Mouse (Mus musculus): ENCODE results near the gene Nrxn1. TPM values are rescaled to one million over a fixed set of nuclear protein-coding genes. Genes with fewer than 3 reads are reported as not detected.

Gene Nrxn1
- polyA plus RNA-seq, 2 experiments: 6.3 to 12.2 TPM

- H3K36me3 ChIP-seq (ENCODE audit: control insufficient read depth, insufficient read depth, low read length): no peaks in the 10 kb centered on the region
- ATAC-seq (ENCODE audit: low FRiP score, low read depth): no peak
- H3K4me1 ChIP-seq (ENCODE audit: control insufficient read depth, insufficient read depth, low read length): no peaks in the 10 kb centered on the region
- TF ChIP-seq POLR2A (IDR thresholded peaks at IDR 0.05; ENCODE audit: borderline replicate concordance, extremely low read depth, insufficient read depth, insufficient read length): no peak
- no peak for DNase-seq (ENCODE audit: low spot score)
- H3K9ac ChIP-seq (ENCODE audit: low read depth, low read length, severe bottlenecking): no peak overlapping the region
- 98% methylated on average over 1 of the region's 1 CpGs for WGBS
- no peak overlapping the region for H3K4me2 ChIP-seq (replicated peaks; ENCODE audit: low read depth, low read length, severe bottlenecking)
- H3K27ac ChIP-seq (replicated peaks; ENCODE audit: low read depth, low read length): no peak overlapping the region
- no peaks in the 10 kb centered on the region for H3K27me3 ChIP-seq (ENCODE audit: control insufficient read depth, insufficient read depth, low read length)
- no peak overlapping the region for H3K4me3 ChIP-seq (replicated peaks; ENCODE audit: low read length)
- no peaks in the 10 kb centered on the region for H3K9me3 ChIP-seq (ENCODE audit: control insufficient read depth, low read length)
These were observed 1081.1 kb downstream of the Nrxn1 start for GRCm38 (mm10) chr17:90011761-90012160.

DNA sequence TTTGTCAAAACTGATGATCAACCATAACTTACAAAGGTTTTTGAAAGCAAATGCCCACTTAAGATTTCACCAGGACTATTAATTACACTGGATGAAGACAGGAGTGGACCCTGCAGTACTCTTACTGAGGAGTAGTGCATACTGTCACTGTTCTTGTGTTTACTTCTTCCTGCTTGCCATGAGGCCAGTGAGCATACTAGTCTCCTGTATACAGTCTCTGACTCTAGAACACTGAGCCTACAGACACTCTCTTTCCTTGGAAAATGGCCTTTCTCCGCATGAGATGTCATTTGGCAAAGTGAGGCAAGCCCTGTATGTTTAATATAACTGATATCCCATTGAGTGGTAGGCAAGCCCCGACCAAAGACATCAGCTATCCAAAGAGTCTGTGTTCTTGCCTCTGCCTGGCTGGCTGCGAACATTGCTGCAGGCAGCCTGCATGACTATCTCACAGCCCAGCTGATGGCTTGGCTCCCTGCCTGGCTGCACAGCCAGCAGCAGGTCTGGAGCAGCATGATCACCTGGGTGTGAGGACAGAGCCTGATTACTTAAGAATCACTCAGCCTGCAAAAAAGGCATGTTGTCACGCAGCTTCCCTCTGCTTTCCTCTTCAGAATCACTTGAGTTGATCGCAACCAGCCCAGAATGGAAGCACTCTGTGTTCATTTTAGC, 1085.3 kb downstream of the Nrxn1 start:
- Histone ChIP-seq H3K9me3 (ENCODE audit: control insufficient read depth, low read length) (no peaks in the 10 kb centered on the region), H3K36me3 (ENCODE audit: control insufficient read depth, insufficient read depth, low read length) (no peaks in the 10 kb centered on the region), H3K9ac (ENCODE audit: low read depth, low read length, severe bottlenecking) (no peak overlapping the region), H3K27ac (replicated peaks; ENCODE audit: low read depth, low read length) (no peak overlapping the region), H3K4me2 (replicated peaks; ENCODE audit: low read depth, low read length, severe bottlenecking) (no peak overlapping the region), H3K4me3 (replicated peaks; ENCODE audit: low read length) (no peak overlapping the region), H3K27me3 (ENCODE audit: control insufficient read depth, insufficient read depth, low read length) (no peaks in the 10 kb centered on the region), H3K4me1 (ENCODE audit: control insufficient read depth, insufficient read depth, low read length) (no peaks in the 10 kb centered on the region)
- DNase-seq (ENCODE audit: low spot score) (peak; percentile 7), ATAC-seq (ENCODE audit: low FRiP score, low read depth) (no peak)
- WGBS: 56% methylated on average over 5 of the region's 5 CpGs
- TF ChIP-seq POLR2A (IDR thresholded peaks at IDR 0.05; ENCODE audit: borderline replicate concordance, extremely low read depth, insufficient read depth, insufficient read length): no peak

- no peak for TF ChIP-seq POLR2A (IDR thresholded peaks at IDR 0.05; ENCODE audit: borderline replicate concordance, extremely low read depth, insufficient read depth, insufficient read length)
- Histone ChIP-seq H3K4me3 (replicated peaks; ENCODE audit: low read length) (no peak overlapping the region), H3K4me2 (replicated peaks; ENCODE audit: low read depth, low read length, severe bottlenecking) (no peak overlapping the region), H3K9me3 (ENCODE audit: control insufficient read depth, low read length) (no peaks in the 10 kb centered on the region), H3K9ac (ENCODE audit: low read depth, low read length, severe bottlenecking) (no peak overlapping the region), H3K36me3 (ENCODE audit: control insufficient read depth, insufficient read depth, low read length) (no peaks in the 10 kb centered on the region), H3K27me3 (ENCODE audit: control insufficient read depth, insufficient read depth, low read length) (no peaks in the 10 kb centered on the region), H3K4me1 (ENCODE audit: control insufficient read depth, insufficient read depth, low read length) (no peaks in the 10 kb centered on the region), H3K27ac (replicated peaks; ENCODE audit: low read depth, low read length) (no peak overlapping the region)
- no peak for DNase-seq (ENCODE audit: low spot score)
- 84% methylated on average over 4 of the region's 4 CpGs for WGBS
- ATAC-seq (ENCODE audit: low FRiP score, low read depth): no peak
These were observed 1102.2 kb downstream of the Nrxn1 start for GRCm38 (mm10) chr17:89990651-89991050.

Small RNA genes lying within 50 kb of the gene (microRNA-seq; reads per million reads assigned to microRNA genes)
- gene Gm24510: not detected
- not detected for gene Gm27475
- gene Gm47307: not detected
